Comparison of ENCODE assay signal across 8 mouse cellular contexts in the genomic region with DNA sequence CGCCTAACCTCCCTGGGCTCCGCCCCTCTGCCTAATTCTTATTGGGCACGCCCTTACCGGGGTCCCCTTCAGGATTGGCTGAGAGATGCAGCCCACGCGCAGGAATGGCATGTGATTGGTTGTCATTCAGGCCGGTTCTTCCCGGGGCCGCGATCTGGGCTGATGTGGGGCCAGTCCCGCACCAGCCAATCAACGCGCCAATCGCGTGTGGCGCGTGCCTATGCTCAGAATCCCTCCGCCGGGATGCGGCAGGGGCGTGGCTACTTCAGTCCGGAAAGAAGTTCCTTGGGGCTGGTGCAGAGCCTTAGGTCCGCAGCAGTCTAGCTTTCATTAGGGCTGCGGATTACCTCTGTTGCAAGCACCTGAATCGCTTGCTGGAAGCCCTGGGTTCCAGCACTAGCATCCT. TPM values are rescaled to one million over a fixed set of nuclear protein-coding genes. Genes with fewer than 3 reads are reported as not detected.
A peak's percentile ranks its signal among the peaks of the same experiment; 100 is the strongest.
DNase-seq lines count a peak whose midpoint lies in the region; ATAC-seq lines count a peak whose summit lies in the region.

No protein-coding gene starts in this region.

- ATAC-seq in megakaryocyte progenitor cell, adult 5-6 weeks (replicated peaks; ENCODE audit: poor library complexity) = peak; percentile 93

- DNase-seq in adipocyte (ENCODE audit: low spot score) = peak; percentile 98
- DNase-seq in embryo, embryonic 10 days (ENCODE audit: low spot score) = peak; percentile 99
- DNase-seq in gastrocnemius, postnatal 10 days = peak; percentile 89
- DNase-seq in induced T-regulatory cell, adult 2 months (ENCODE audit: low read depth) = peak; percentile 98
- peak; percentile 96 to 99 for DNase-seq in left cerebral cortex, adult 9 months (ENCODE audit: low spot score in 2 of 2)
- peak; percentile 96 for DNase-seq in right cerebral cortex, postnatal 14 days
- peak; percentile 89 to 97 for DNase-seq in urinary bladder, postnatal 36 days (ENCODE audit: low spot score in 2 of 2)

RNA-seq across cellular contexts. Expression of a gene that starts 9.9 kb away (rescaled TPM):
- 1 to 10 TPM; 5.1 to 6.6 TPM for total RNA-seq in gastrocnemius, postnatal 10 days (2021)
- 3.8 and 6.0 TPM in 2 replicates for total RNA-seq in megakaryocyte progenitor cell, adult 5-6 weeks (2015)
- total RNA-seq in megakaryocyte progenitor cell, adult 5-6 weeks (2017) = 10.4 and 12.7 TPM in 2 replicates

RNA-seq across cellular contexts. Expression of a gene that starts 24.3 kb away (rescaled TPM):
- total RNA-seq in gastrocnemius, postnatal 10 days (2021) = 1 to 10 TPM; 7.6 to 8.0 TPM
- 53.2 and 60.7 TPM in 2 replicates for total RNA-seq in megakaryocyte progenitor cell, adult 5-6 weeks (2015)
- 27.7 and 31.0 TPM in 2 replicates for total RNA-seq in megakaryocyte progenitor cell, adult 5-6 weeks (2017)

RNA-seq across cellular contexts. Expression of a gene that starts 31.8 kb away (rescaled TPM):
- total RNA-seq in gastrocnemius, postnatal 10 days (2021) = 1 to 10 TPM; 3.7 to 4.6 TPM
- total RNA-seq in megakaryocyte progenitor cell, adult 5-6 weeks (2015) = 18.9 and 20.0 TPM in 2 replicates
- 47.9 and 56.5 TPM in 2 replicates for total RNA-seq in megakaryocyte progenitor cell, adult 5-6 weeks (2017)

Comparison
In these comparisons a context has a peak if more than half of its experiments do, and no peak if none do; other contexts are left out.
1. Peak in every context shown above with its lines: DNase-seq and ATAC-seq.